Mouse (Mus musculus) testis, adult 2 months (tissue): ENCODE measurements around the gene Alg14.

ENCODE experiments used
- CTCF ChIP-seq: fragments of 200-500 bp; IDR thresholded peaks from 2 replicates; pipeline ENCODE4 v1.5.1; 2012; ENCODE audit warnings: low read depth, mild to moderate bottlenecking, inconsistent platforms, low read length, moderate library complexity; ENCODE audit not compliant: control insufficient read depth, insufficient read depth, insufficient replicate concordance
- POLR2A ChIP-seq: fragments of 200-500 bp; IDR thresholded peaks from 2 replicates; pipeline ENCODE4 v1.6.1; 2012; ENCODE audit warnings: low read depth, mild to moderate bottlenecking, inconsistent platforms, low read length, moderate library complexity; ENCODE audit not compliant: control insufficient read depth

- TF ChIP-seq POLR2A (no peak), CTCF (no peak)
These were observed 30.7 kb upstream of the Alg14 start for GRCm38 (mm10) chr3:121260831-121261230.
